Mouse (Mus musculus) retina, postnatal 7 days (tissue): ENCODE data around the gene Cacng7.
A peak's percentile ranks its signal among the peaks of the same experiment; 100 is the strongest.
"Not testable (repeated sequence)": the region's sequence is repeated elsewhere in the genome, so short reads cannot be mapped to it uniquely, and the experiment has no call there.

Source experiments
- DNase-seq: peaks from one replicate; pipeline ENCODE4 v3.0.0-alpha.2; 2012; ENCODE audit warnings: low read depth, low spot score

The Cacng7 gene

DNA sequence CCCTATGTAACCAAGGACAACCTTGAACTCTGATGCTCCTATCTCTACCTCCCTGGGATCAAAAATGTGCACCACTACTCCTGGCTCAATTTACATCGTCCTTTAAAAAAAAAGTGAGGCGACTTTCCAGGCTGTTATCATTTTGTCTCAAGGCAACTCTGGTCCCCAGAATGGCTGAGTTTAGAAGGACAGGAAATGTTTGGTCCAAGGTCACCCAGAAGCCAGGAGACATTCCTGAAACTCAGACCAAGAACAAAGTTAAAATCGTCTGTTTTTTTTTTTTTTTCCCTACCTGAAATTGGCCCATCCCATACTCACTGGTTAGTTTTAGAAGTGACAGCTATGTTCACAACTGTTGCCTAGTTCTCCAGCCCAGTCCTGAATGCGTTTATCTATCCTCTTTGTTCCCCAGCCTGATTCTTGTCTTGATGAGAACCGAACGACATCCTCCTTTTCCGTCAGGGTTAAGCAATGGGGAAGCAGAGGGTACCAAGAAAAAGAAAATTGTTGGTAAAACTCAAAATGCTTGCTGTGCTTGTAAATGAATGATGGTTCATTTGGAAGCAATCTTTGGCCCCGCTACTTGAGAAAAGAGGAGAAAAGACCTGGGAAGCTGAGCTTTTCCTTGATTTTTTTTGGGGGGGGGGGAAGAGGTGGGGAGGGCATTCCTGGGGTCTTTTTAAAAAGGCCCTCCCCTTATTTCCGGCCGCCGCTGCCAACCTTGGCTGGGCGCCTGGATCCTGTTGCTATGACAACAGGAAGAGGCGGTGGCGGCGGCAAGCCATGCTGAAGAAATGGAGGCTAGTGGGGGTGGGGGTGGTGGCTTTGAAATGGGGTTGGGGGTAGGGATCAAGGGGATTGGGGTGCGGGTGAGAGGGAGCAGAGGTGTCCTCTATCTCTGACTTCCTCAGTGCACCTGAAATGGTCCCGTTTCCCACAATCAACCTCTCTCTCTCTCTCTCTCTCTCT, 57.0 kb downstream of the Cacng7 start:
- DNase-seq: no peak

DNA sequence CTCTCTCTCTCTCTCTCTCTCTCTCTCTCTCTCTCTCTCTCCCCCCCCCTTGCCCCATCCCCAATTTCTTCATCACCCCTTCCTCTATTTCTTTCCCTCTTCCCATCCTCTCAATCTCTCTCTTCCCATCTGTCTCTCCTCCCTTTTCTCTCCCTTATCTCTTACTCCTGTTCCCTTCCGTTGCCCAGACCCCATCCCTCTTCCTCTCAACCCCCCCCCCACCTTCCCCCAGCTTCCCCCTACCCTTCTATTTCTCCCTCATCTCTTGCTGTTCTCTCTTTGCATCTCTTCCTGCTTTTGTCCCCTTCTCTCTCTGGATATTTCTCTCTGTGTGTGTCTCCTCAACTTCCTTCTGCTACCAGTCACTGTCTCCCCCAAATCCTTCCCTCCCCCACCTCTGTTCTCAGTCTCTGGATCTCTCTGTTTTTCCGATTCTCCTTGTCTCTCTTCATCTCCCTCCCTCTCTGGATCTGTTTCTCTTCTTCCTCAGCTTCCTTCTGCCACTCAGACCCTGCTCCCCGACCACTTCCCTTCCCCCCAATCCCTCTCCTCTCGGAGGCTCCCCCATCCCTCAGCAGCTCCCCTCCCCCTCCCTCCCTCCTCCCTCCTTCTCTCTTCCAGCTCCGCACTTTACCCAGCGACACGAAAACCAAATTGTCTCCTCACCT, 57.8 kb downstream of the Cacng7 start, which contains the start of gene Cacng8:
Gene Cacng8 (plus strand): TSS at position 271 of the 668 bp plus-strand sequence.
- no peak for DNase-seq

DNA sequence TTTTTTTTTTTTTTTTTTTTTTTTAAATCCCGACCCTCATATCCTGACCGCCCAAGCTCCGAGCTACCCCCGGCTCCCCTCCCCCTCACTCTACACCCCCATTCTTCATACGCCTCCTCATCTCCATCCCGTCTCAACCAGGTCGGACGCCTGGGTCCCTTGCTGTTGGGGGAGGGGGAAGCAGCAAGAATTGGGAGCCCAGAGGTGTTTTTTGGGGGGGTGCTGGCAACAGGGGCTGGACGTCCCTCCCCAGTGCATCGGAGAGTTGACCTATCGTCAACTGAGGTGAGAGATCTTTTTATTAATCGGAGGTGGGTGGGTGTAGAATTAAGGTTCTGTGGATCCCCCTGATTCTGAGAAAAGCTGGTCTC, 58.3 kb downstream of the Cacng7 start:
- no peak for DNase-seq

DNA sequence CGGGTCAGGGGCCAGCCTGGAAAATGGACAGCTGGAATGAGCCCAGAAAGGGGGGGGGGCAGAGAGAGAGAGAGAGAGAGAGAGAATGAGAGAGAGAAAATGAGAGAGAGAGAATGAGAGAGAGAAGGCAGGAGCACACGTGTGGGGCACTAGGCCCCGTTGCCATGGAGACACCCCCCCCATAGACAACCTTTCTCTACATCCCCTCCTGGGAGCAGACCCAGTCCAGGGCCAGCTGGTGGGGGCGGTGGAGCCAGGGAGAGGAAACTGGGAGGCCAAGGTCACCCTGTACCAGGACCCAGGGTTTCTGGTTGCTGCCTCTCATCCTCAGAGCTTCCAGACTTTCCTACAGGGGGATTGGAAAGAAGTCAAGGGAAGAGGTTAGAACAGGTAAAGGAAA, 59.1 kb downstream of the Cacng7 start:
- no peak for DNase-seq

DNA sequence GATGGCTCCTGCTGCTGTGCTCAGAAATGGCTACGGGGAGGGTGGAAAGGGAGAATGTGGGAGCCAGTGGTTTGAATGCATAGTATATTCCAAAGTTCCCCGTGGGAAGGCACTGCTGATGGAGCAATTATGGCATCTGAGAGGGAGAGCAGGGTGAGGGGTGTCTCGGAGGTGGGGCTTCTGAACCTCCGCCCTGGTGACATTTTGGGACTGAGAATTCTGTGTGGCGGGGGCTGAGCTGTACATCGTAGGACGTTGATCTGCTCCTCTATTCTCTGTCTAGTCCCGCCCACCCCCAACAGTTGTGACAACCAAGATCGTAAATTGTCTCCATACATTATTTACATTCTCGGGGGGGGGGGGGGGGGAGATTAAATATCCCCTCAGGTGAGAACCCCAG, 64.6 kb downstream of the Cacng7 start:
- DNase-seq: no peak

DNA sequence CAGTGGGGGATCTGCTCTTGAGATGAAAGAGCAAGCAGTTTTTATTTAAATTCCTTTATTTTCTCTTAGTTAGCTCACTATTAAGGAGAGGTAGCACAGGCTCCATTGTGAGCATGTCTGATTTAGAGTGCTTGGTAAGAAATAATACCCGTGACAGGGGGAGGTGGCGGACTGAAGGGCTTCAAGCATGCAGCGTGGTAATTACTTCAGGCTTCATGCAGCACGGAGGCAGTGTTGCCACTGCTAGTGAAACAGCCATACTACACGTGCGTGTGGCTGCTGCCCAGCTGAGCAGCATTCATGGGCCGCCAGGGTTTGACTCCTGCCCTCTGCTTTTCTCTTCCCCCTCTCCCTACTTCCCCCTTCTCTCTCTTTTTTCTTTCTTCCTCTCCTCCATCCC, 65.0 kb downstream of the Cacng7 start:
- no peak for DNase-seq

DNA sequence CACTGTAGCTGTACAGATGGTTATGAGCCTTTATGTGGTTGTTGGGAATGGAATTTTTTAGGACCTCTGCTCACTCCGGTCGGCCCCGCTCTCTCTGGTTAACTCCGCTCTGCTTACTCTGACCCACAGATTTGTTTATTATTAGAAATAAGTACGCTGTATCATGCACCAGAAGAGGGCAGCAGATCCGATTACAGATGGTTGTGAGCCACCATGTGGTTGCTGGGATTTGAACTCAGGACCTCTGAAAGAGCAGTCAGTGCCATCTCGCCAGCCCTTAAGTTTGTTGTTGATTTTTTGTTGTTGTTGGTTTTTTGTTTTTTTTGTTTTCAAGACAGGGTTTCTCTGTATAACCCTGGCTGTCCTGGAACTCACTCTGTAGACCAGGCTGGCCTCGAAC, 65.6 kb downstream of the Cacng7 start:
- not testable (repeated sequence) for DNase-seq

DNA sequence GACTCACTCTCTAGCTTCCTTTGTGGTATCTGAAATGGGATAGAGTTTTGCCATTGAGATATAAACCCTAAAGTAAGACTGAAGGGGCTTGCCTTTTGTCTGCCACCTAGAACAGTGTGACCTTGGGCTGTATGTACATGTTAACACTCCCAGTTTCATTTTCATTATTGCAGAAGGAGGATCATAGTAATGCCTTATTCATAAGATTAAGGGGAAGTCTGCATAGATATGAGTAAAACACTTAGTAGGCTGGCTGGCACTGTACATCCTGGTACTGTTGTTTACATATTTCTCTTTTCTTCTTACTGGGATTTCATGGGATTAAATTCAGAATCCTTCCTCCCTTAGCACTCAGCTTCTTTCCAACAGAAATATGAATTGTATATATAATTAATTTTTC, 67.2 kb downstream of the Cacng7 start:
- DNase-seq: no peak

DNA sequence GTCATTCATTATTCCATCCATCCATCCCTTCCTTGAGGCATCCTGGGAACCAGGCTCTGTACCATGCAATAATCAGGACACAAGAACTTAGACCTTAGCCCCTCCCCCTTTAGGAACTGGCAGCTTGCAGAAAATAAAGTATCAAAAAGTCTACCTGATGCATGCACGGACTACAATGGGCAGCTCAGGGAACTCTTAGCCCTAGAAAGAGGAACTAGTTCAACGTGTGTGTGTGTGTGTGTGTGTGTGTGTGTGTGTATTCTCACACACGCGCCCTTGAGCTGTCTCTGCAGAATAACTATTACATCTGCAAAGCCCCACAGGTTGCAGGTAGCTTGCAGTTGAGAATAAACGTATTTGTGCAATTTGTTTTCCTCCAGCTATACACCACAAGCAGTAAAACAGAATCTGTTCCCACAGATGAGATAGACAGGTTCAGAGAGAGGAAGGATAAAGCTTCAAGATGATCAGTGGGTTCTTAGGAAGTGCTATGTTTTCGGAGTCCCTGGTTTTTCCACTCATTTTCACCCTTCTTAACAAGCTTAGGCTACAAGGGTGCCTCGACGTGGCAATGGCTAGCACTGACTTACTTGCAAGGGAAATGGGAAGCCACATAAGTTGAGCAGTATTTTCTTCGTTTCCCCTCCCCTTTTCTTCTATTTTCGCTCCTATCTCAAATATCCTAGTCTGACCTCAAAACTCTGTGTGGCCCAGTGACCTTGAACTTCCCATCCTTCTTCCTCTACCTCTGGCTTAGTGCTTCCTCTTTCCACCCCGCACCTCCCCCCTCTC, 77.2 kb downstream of the Cacng7 start:
- DNase-seq: no peak

DNA sequence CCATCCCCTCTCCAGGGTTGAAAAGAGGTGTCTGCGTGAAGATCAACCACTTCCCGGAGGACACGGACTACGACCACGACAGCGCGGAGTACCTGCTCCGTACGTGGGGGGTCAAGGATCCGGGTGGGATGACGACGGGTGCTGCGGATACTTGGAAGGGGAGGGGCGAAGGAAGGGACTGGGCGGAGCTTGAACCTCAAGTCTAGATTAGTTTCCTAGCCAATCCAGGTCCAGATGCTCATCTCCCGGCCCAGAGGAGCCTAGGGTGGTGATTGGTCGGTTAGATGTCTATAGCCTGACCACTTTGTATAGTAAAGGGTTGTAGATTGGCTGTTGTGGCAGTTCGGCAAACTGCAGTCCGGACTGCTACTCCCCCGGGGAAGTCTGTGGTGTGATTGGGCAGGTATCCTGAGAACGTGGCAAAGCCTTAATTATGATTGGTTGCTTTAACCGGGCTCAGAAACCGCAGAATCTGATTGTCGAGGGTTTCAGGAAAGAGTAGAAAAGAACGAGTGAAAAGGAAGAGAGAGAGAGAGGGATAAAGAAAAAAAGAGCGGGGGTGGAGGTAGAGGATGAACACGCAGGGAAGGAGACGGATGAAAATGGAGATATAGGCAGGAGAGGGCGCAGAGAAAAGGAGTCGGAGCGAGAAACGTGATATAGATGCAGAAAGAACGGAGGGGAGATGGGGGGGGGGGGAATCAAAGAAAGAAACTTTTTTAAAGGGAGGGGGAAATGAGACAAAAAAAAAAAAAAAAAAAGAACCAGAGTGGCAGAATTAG, 78.6 kb downstream of the Cacng7 start:
- DNase-seq: peak; percentile 45

DNA sequence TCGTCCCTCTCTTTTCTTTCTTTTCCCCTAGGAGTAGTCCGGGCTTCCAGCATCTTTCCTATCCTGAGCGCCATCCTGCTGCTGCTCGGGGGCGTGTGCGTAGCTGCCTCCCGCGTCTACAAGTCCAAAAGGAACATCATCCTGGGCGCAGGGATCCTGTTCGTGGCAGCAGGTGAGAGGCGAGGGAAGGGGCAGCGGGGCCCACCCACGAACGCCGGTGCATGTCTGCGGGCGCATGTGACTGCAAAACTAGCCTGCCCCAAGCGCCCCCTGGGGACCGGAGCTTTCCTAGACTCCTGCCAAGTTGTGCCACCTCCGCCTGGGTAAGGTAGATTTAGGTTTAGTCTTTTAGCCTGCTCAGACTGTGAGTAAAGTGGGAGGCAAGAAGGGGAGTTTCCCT, 79.3 kb downstream of the Cacng7 start:
- no peak for DNase-seq

DNA sequence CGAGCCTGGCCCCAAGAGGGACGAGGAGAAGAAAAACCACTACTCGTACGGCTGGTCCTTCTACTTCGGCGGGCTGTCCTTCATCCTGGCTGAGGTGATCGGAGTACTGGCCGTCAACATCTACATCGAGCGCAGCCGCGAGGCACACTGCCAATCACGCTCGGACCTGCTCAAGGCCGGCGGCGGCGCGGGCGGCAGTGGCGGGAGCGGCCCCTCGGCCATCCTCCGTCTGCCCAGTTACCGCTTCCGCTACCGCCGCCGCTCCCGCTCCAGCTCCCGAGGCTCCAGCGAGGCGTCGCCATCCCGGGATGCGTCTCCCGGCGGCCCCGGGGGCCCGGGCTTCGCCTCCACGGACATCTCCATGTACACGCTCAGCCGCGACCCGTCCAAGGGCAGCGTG, 82.1 kb downstream of the Cacng7 start:
- no peak for DNase-seq

DNA sequence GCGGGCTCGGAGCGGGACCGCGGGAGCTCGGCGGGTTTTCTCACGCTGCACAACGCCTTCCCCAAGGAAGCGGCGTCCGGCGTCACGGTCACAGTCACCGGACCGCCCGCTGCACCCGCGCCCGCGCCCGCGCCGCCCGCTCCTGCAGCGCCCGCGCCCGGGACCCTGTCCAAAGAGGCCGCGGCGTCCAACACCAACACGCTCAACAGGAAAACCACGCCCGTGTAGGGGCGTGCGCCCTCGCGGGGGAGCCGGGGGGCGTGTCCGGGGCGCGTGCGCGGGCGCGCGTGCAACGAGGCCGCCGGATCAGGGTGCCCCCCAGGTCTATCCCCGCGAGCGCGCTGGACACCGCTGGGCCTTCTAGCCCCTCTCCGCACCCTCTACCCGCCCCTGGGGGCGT, 82.6 kb downstream of the Cacng7 start:
- DNase-seq: no peak
